Mouse (Mus musculus): ENCODE data around the gene Pak3.

DNA sequence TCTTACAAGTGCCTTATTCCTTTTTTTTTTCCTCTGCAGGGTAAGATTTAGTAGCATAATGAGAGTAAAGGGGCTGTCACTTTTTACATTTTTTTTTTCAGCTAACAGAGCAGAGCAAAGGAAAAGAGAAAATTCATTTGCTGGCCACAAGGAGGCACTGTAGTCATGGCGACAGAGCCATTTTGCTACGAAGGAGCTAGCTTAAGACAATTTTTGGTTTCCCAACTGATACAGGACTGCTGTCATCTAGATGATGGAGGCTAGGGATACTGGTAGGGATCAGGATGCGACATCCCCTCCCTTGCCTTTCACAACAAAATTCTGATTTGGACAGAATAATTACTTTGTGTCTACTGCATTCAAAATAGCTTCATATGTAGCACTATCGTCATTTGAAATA, 217.6 kb downstream of the Pak3 start:
- TF ChIP-seq GATA1 (IDR thresholded peaks at IDR 0.05; ENCODE audit: borderline replicate concordance, low read length) (no peak), FLI1 (IDR thresholded peaks at IDR 0.05; ENCODE audit: low read length) (no peak)
